Mouse (Mus musculus): Measurements from ENCODE around the gene Stum. TPM values are rescaled to one million over a fixed set of nuclear protein-coding genes. Genes with fewer than 3 reads are reported as not detected.

Gene Stum
- total and polyA plus RNA-seq, 2 experiments from 2014 or later = 16.7 to 80.7 TPM

DNA sequence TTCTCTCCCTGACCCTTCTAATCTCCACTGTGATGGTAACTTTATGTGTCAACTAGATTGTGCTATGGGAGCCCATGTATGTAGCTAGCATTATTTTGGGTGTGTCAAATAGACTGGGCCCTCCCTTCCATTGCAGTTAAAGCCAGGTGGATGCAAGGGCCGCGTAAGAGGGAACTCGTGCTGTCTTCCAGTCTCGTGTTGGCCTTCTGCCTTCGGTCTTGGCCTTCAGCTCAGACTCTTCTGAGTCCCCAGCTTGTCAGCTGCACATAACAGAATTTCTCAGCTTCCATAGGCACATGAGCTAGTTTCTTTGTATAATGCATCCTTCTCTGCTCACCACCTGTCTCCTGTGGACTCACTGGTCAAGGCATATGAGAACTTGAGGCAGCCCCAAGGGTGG is 17.3 kb upstream of the Stum start:
- no peaks in the 10 kb centered on the region for H3K36me3 ChIP-seq (ENCODE audit: insufficient read depth)
- 87% methylated on average over 5 of the region's 5 CpGs for WGBS
- no peak for TF ChIP-seq CTCF (IDR thresholded peaks at IDR 0.05; ENCODE audit: low read depth)
- H3K4me2 ChIP-seq (ENCODE audit: low read depth) = no peak overlapping the region
- ATAC-seq (no peak), DNase-seq (no peak)
- no peak overlapping the region for H3K27ac ChIP-seq (ENCODE audit: low read depth, low read length)
- H3K9ac ChIP-seq = no peak overlapping the region
- no peaks in the 10 kb centered on the region for H3K4me1 ChIP-seq (ENCODE audit: insufficient read depth)
- H3K4me3 ChIP-seq (ENCODE audit: low read depth, low read length) = no peak overlapping the region
- H3K27me3 ChIP-seq (ENCODE audit: insufficient read depth, low read length) = no peaks in the 10 kb centered on the region
- H3K9me3 ChIP-seq (ENCODE audit: low read length) = no peaks in the 10 kb centered on the region

DNA sequence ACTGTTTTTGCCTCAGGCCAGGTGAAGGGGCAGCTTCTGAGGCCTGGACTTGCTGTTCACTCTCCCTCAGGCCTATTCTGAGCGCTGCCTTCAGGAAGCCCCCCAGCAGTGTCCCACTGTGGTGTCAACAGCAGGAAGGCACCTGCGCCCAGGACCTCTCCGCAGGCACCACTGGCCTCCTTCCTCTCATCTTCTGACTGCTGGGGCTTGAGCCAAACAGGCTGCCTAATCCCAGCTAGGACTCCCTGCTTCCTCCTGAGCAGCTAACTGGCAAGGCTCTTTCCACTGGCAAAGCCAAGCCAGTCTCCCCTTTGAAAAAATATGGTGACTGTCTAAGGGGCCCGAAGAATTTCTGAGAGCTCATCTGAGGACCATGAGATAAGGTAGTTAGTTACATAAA is 16.9 kb upstream of the Stum start:
- ATAC-seq = no peak
- Histone ChIP-seq H3K36me3 (ENCODE audit: insufficient read depth) (no peaks in the 10 kb centered on the region), H3K4me3 (ENCODE audit: low read depth, low read length) (no peak overlapping the region), H3K4me2 (ENCODE audit: low read depth) (no peak overlapping the region), H3K9me3 (ENCODE audit: low read length) (no peaks in the 10 kb centered on the region), H3K9ac (no peak overlapping the region), H3K27me3 (ENCODE audit: insufficient read depth, low read length) (no peaks in the 10 kb centered on the region), H3K4me1 (ENCODE audit: insufficient read depth) (no peaks in the 10 kb centered on the region), H3K27ac (ENCODE audit: low read depth, low read length) (no peak overlapping the region)
- 58% methylated on average over 4 of the region's 4 CpGs for WGBS
- DNase-seq = no peak
- TF ChIP-seq CTCF (IDR thresholded peaks at IDR 0.05; ENCODE audit: low read depth) = no peak

- Histone ChIP-seq H3K4me1 (ENCODE audit: insufficient read depth) (no peaks in the 10 kb centered on the region), H3K27me3 (ENCODE audit: insufficient read depth, low read length) (no peaks in the 10 kb centered on the region), H3K9me3 (ENCODE audit: low read length) (no peaks in the 10 kb centered on the region), H3K4me3 (ENCODE audit: low read depth, low read length) (no peak overlapping the region), H3K9ac (no peak overlapping the region), H3K36me3 (ENCODE audit: insufficient read depth) (no peaks in the 10 kb centered on the region), H3K27ac (ENCODE audit: low read depth, low read length) (no peak overlapping the region), H3K4me2 (ENCODE audit: low read depth) (no peak overlapping the region)
- no peak for DNase-seq
- 83% methylated on average over 3 of the region's 3 CpGs for WGBS
- ATAC-seq = no peak
- TF ChIP-seq CTCF (IDR thresholded peaks at IDR 0.05; ENCODE audit: low read depth) = no peak
These were observed 16.5 kb upstream of the Stum start for GRCm38 (mm10) chr1:180499766-180500165.

- 39% methylated on average over 9 of the region's 9 CpGs for WGBS
- DNase-seq (no peak), ATAC-seq (no peak)
These were observed 9.5 kb upstream of the Stum start for GRCm38 (mm10) chr1:180492777-180493176.

DNA sequence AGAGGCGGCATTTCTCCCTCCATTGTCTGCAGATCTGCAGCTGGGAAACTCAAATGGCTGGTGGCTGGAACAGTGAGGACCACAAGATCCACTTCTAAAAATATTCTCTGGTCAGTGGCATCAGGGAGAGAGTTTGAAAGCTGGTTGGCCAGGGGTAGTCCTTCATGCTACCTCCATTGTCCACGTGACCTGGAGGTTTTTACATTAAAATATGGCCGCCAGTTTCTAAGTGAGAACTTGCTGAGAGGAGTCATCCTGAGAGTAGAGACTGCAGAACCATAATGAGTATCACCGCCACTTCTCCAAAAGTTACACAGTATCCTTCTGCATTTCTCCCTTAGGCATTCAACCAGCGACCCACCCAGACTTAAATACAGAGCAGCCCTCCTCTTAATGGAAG is 2.0 kb upstream of the Stum start:
- Histone ChIP-seq H3K27me3 (ENCODE audit: insufficient read depth, low read length) (peaks cover 5% of the 10 kb centered on the region; the same call in 1 of the 2 replicates), H3K9me3 (ENCODE audit: low read length) (no peaks in the 10 kb centered on the region), H3K27ac (ENCODE audit: low read depth, low read length) (no peak overlapping the region), H3K4me1 (ENCODE audit: insufficient read depth) (peaks cover 4% of the 10 kb centered on the region; the same call in 1 of the 2 replicates), H3K36me3 (ENCODE audit: insufficient read depth) (no peaks in the 10 kb centered on the region), H3K4me3 (ENCODE audit: low read depth, low read length) (no peak overlapping the region), H3K9ac (no peak overlapping the region), H3K4me2 (ENCODE audit: low read depth) (no peak overlapping the region)
- 92% methylated on average over 5 of the region's 5 CpGs for WGBS
- no peak for TF ChIP-seq CTCF (IDR thresholded peaks at IDR 0.05; ENCODE audit: low read depth)
- ATAC-seq (no peak), DNase-seq (no peak)

More at GRCm38 (mm10) chr1:180492777-180493176, 9.5 kb upstream of the Stum start:
- no peak overlapping the region for H3K27ac ChIP-seq (ENCODE audit: low read depth, low read length)
- no peak overlapping the region for H3K4me2 ChIP-seq (ENCODE audit: low read depth)
- H3K9ac ChIP-seq = no peak overlapping the region
- TF ChIP-seq CTCF (IDR thresholded peaks at IDR 0.05; ENCODE audit: low read depth) = no peak
- no peaks in the 10 kb centered on the region for H3K27me3 ChIP-seq (ENCODE audit: insufficient read depth, low read length)
- no peaks in the 10 kb centered on the region for H3K4me1 ChIP-seq (ENCODE audit: insufficient read depth)
- no peak overlapping the region for H3K4me3 ChIP-seq (ENCODE audit: low read depth, low read length)
- H3K9me3 ChIP-seq (ENCODE audit: low read length) = no peaks in the 10 kb centered on the region
- no peaks in the 10 kb centered on the region for H3K36me3 ChIP-seq (ENCODE audit: insufficient read depth)

- peaks cover 4% of the 10 kb centered on the region; the same call in 1 of the 2 replicates for H3K4me1 ChIP-seq (ENCODE audit: insufficient read depth)
- 0 out of 2 replicates have a peak, but pooled peaks have one; percentile 2 for ATAC-seq
- TF ChIP-seq CTCF (IDR thresholded peaks at IDR 0.05; ENCODE audit: low read depth) = no peak
- H3K27me3 ChIP-seq (ENCODE audit: insufficient read depth, low read length) = peaks cover 5% of the 10 kb centered on the region; the same call in 1 of the 2 replicates
- DNase-seq = no peak
- H3K9me3 ChIP-seq (ENCODE audit: low read length) = no peaks in the 10 kb centered on the region
- H3K4me3 ChIP-seq (ENCODE audit: low read depth, low read length) = peak overlapping the region; percentile 54
- peak overlapping the region; percentile 89 for H3K4me2 ChIP-seq (ENCODE audit: low read depth)
- 5% methylated on average over 34 of the region's 39 CpGs for WGBS
- H3K36me3 ChIP-seq (ENCODE audit: insufficient read depth) = no peaks in the 10 kb centered on the region
- H3K27ac ChIP-seq (ENCODE audit: low read depth, low read length) = no peak overlapping the region
- H3K9ac ChIP-seq = peak overlapping the region; percentile 68
These were observed 385 bp downstream of the Stum start for GRCm38 (mm10) chr1:180482840-180483398.

GRCm38 (mm10) chr1:180481956-180482355 is 1.3 kb downstream of the Stum start:
- Histone ChIP-seq H3K4me1 (ENCODE audit: insufficient read depth) (peaks cover 4% of the 10 kb centered on the region; the same call in 1 of the 2 replicates), H3K4me2 (ENCODE audit: low read depth) (peak overlapping the region; percentile 89), H3K4me3 (ENCODE audit: low read depth, low read length) (peak overlapping the region; percentile 54), H3K9ac (no peak overlapping the region), H3K27me3 (ENCODE audit: insufficient read depth, low read length) (peaks cover 5% of the 10 kb centered on the region; the same call in 1 of the 2 replicates), H3K27ac (ENCODE audit: low read depth, low read length) (no peak overlapping the region), H3K36me3 (ENCODE audit: insufficient read depth) (no peaks in the 10 kb centered on the region), H3K9me3 (ENCODE audit: low read length) (no peaks in the 10 kb centered on the region)
- no peak for ATAC-seq
- DNase-seq = peak; percentile 51
- TF ChIP-seq CTCF (IDR thresholded peaks at IDR 0.05; ENCODE audit: low read depth) = peak; percentile 50
- WGBS = 14% methylated on average over 10 of the region's 10 CpGs

All from forebrain, postnatal 0 days (tissue).